Mouse (Mus musculus) hindbrain, embryonic 14.5 days (tissue): Measurements from ENCODE around the gene Borcs6. TPM values are rescaled to one million over a fixed set of nuclear protein-coding genes. Genes with fewer than 3 reads are reported as not detected.

Experiments used
- ATAC-seq: fragments of 200-750 bp; cut with Nextera tagmentation; 2 replicates; pipeline ENCODE4 v1.8.0; 2017; ENCODE audit warnings: moderate number of reproducible peaks, mild to moderate bottlenecking, moderate TSS enrichment, moderate library complexity; ENCODE audit not compliant: low FRiP score
- DNase-seq: peaks from one replicate; pipeline ENCODE4 v3.0.0-alpha.2; 2015; ENCODE audit warnings: low spot score
- H3K27ac ChIP-seq: fragments of 300-500 bp; sonication (generic); 2 replicates; pipeline ENCODE4 v1.5.1; 2014; ENCODE audit warnings: mild to moderate bottlenecking, moderate library complexity
- H3K27me3 ChIP-seq: fragments of 300-500 bp; sonication (generic); 2 replicates; pipeline ENCODE4 v1.6.1; 2014; ENCODE audit warnings: mild to moderate bottlenecking, low read length, mixed read lengths; ENCODE audit not compliant: control insufficient read depth, insufficient read depth
- H3K36me3 ChIP-seq: fragments of 300-500 bp; sonication (generic); replicated peaks from 2 replicates; pipeline ENCODE4 v1.6.1; 2014; ENCODE audit not compliant: control insufficient read depth, insufficient read depth
- H3K4me1 ChIP-seq: fragments of 300-500 bp; sonication (generic); replicated peaks from 2 replicates; pipeline ENCODE4 v1.6.1; 2014; ENCODE audit warnings: antibody characterized with exemption, low read length, mixed read lengths; ENCODE audit not compliant: control insufficient read depth, insufficient read depth
- H3K4me2 ChIP-seq: fragments of 300-500 bp; sonication (generic); replicated peaks from 2 replicates; pipeline ENCODE4 v1.6.1; 2014; ENCODE audit warnings: mild to moderate bottlenecking, moderate library complexity
- H3K4me3 ChIP-seq: fragments of 300-500 bp; sonication (generic); replicated peaks from 2 replicates; pipeline ENCODE4 v1.5.1; 2014; ENCODE audit warnings: mild to moderate bottlenecking, low read length
- H3K9ac ChIP-seq: fragments of 300-500 bp; sonication (generic); 2 replicates; pipeline ENCODE4 v1.6.1; 2014
- H3K9me3 ChIP-seq: fragments of 300-500 bp; sonication (generic); 2 replicates; pipeline ENCODE4 v1.6.1; 2016; ENCODE audit warnings: low read length; ENCODE audit not compliant: control insufficient read depth
- WGBS: fragments of 180-500 bp; shearing (Covaris S2); extraction: QIAGEN DNeasy Blood & Tissue Kit; methylation state at CpG from one replicate; pipeline ENCODE4 v1.1.7; 2014; 5-methylcytosine and 5-hydroxymethylcytosine counted together
- polyA plus RNA-seq: library from polyadenylated mRNA; unstranded; fragments of >200 nt; fragmentation: Nextera tagmentation; extraction: Ambion mirVana; gene quantifications from 2 replicates; pipeline ENCODE4 v1.2.1, GENCODE M21; 2014

The Borcs6 gene
- polyA plus RNA-seq, 1 experiment from 2014 or later: 18.6 TPM

DNA sequence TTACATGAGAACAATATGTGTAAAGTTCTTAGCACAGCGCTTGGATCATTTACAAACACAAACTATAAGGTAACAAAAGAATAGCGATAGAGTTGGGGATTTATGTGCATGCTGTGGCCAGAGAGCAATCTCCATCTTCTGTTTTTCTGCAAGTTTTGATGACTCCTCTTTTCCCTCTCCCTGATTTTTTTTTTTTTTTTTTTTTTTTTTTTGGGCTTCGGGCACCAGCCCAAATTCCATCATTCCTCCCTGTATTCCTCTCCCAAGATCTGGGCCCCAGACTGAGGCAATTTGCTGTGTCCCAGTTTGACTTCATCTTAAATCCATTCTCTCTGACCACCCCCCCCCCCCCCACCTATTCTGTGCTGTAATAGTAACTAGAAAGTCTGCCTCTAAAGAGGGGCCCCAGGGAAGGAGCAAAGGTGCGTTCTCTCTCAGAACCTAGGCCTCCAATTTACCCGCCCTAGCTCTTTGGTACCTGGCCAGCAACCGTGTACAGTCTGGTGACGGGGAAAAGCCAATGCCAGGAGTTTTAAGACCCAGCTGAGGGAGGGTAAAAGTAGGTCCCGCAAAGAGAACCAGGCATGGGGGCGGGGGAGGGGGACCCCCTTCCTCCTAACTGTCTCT, 37.0 kb downstream of the Borcs6 start:
- H3K9ac ChIP-seq: peak overlapping the region; percentile 48
- H3K4me1 ChIP-seq: peaks cover 44% of the 10 kb centered on the region
- H3K36me3 ChIP-seq: peaks cover 14% of the 10 kb centered on the region
- H3K27ac ChIP-seq: no peak overlapping the region; the same call in 1 of the 2 replicates
- H3K4me2 ChIP-seq: peak overlapping the region; percentile 74
- H3K9me3 ChIP-seq: no peaks in the 10 kb centered on the region
- no peak for ATAC-seq
- no peak for DNase-seq
- H3K27me3 ChIP-seq: no peaks in the 10 kb centered on the region
- 20% methylated on average over 9 of the region's 9 CpGs for WGBS
- H3K4me3 ChIP-seq: peak overlapping the region; percentile 35

DNA sequence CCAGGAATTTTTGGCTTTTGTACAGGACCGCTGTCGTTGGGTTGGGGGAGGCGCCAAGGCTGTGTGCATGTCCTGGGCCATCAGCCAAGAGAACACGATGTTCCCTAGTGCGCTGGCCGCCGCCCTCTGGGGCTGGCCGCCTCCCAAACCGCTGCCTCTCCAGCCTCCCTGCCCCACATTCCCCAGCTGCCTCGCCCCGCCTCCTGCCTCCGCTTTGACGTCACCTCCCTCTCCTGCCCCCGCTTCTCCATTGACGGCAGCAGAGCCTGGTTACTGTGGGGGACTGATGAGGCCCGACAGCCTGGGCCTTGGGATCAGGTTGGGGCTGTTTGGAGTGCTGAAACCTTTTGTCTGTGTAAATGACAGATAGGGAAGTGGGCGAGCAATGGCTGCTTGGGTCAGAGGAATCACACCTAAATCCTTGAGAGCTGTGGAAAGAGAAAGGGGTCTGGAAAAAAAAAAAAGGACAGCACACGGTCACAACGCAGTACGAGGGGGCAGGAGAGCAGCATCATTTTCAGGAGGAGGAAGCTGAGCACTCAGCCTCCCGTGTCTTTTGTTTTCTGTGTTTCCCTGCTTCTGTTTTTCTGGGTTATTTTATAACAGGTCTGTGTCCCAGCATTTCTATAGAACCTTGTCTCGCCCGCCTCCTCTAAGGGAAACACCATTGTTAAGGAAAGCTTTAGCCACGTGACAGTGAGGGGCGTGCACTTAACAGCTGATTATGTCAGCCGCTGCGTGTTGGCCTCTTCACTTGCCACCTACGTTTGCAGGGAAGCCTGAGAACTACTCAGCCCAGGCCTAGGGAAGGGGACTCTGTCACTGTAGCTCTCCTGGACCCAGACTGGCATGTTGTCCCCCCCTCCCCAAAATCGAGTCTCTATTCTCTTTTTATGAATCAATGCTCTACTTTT, 37.7 kb downstream of the Borcs6 start:
- peak overlapping the region; percentile 13 for H3K4me3 ChIP-seq
- no peaks in the 10 kb centered on the region for H3K9me3 ChIP-seq
- peaks cover 14% of the 10 kb centered on the region for H3K36me3 ChIP-seq
- H3K4me1 ChIP-seq: peaks cover 44% of the 10 kb centered on the region
- ATAC-seq: no peak
- no peaks in the 10 kb centered on the region for H3K27me3 ChIP-seq
- H3K27ac ChIP-seq: peak overlapping the region; percentile 70
- 2% methylated on average over 29 of the region's 29 CpGs for WGBS
- peak overlapping the region; percentile 48 for H3K9ac ChIP-seq
- peak overlapping the region; percentile 74 for H3K4me2 ChIP-seq
- DNase-seq: peak; percentile 81

DNA sequence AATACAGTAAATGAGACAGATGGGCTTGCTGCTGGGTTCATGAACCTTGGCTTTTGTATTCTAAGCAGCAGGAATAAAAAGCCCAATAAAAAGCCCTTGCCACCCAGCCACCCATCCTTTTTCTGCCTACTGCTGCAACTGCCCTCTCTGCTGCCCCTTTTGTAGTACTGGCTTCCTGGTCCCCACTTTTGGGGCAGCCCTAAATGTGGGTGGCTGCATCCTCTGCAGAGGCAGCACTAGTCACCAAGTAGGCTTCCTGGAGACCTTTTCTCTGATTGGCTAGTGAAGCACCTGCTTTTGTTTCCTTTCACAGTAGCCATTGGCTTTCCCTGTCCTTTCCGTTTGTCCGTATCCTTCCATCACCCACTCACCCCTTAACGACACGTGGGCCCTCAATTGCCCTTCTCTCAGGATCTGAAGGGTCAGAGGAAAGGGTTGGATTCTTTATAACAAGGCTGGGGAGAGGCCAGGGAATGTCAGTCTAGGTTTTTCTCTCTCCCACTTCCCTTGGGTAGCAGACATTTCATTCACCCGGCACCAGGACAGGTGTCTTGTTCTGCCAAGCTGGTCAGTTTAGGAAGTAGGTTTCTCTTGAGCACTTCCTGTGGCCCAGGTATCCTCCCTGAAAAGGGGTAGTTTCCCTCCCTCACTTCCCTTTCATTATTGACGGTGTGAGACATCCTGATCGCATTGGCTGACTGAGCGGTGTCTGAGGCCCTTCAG, 38.7 kb downstream of the Borcs6 start:
- Histone ChIP-seq H3K4me1 (peaks cover 44% of the 10 kb centered on the region), H3K27me3 (no peaks in the 10 kb centered on the region), H3K36me3 (peaks cover 24% of the 10 kb centered on the region), H3K9ac (peak overlapping the region; percentile 68), H3K27ac (peak overlapping the region; percentile 70; the same call in 1 of the 2 replicates), H3K4me2 (peak overlapping the region; percentile 74), H3K4me3 (peak overlapping the region; percentile 46), H3K9me3 (no peaks in the 10 kb centered on the region)
- DNase-seq: no peak
- ATAC-seq: no peak
- 17% methylated on average over 8 of the region's 8 CpGs for WGBS

DNA sequence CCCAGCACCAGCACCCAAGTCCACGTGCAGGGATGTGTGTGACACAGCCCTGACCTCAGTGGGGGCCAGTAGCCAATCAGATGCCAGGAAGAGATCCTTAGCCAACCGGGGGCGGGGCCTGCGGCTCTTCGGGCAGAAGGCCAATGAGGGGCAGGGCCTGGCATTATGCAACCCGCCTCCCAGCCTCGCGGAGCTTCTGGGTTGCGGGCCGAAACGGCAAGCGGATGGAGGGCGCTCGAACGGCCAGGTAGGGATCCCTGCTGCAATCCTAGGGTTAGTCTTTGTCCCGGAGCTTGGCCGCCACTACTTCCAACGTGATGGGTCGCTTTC, 39.2 kb downstream of the Borcs6 start:
- H3K4me2 ChIP-seq: peak overlapping the region; percentile 74
- peak overlapping the region; percentile 68 for H3K9ac ChIP-seq
- WGBS: under 1% methylated on average over 19 of the region's 19 CpGs
- DNase-seq (peak; percentile 87), ATAC-seq (peak; percentile 14)
- H3K27me3 ChIP-seq: no peaks in the 10 kb centered on the region
- peaks cover 44% of the 10 kb centered on the region for H3K4me1 ChIP-seq
- H3K27ac ChIP-seq: peak overlapping the region; percentile 56
- no peaks in the 10 kb centered on the region for H3K9me3 ChIP-seq
- H3K4me3 ChIP-seq: peak overlapping the region; percentile 46
- peaks cover 29% of the 10 kb centered on the region for H3K36me3 ChIP-seq

- peaks cover 44% of the 10 kb centered on the region for H3K4me1 ChIP-seq
- ATAC-seq (no peak), DNase-seq (peak; percentile 53)
- peak overlapping the region; percentile 46 for H3K4me3 ChIP-seq
- H3K9me3 ChIP-seq: no peaks in the 10 kb centered on the region
- under 1% methylated on average over 22 of the region's 22 CpGs for WGBS
- peak overlapping the region; percentile 56 for H3K27ac ChIP-seq
- H3K4me2 ChIP-seq: peak overlapping the region; percentile 74
- peak overlapping the region; percentile 68 for H3K9ac ChIP-seq
- peaks cover 35% of the 10 kb centered on the region for H3K36me3 ChIP-seq
- H3K27me3 ChIP-seq: no peaks in the 10 kb centered on the region
Observed at GRCm38 (mm10) chr11:69099177-69099914, 39.8 kb downstream of the Borcs6 start.

GRCm38 (mm10) chr11:69099915-69100345, 40.4 kb downstream of the Borcs6 start:
- peaks cover 44% of the 10 kb centered on the region for H3K4me1 ChIP-seq
- whole genome bisulfite sequencing: under 1% methylated on average over 23 of the region's 23 CpGs
- peak overlapping the region; percentile 74 for H3K4me2 ChIP-seq
- peak overlapping the region; percentile 56 for H3K27ac ChIP-seq
- H3K9ac ChIP-seq: peak overlapping the region; percentile 68
- ATAC-seq (peak; percentile 13; the same call in 1 of the 2 replicates), DNase-seq (peak; percentile 82)
- H3K4me3 ChIP-seq: peak overlapping the region; percentile 46
- no peaks in the 10 kb centered on the region for H3K27me3 ChIP-seq
- H3K9me3 ChIP-seq: no peaks in the 10 kb centered on the region
- peaks cover 41% of the 10 kb centered on the region for H3K36me3 ChIP-seq

- Histone ChIP-seq H3K27ac (no peak overlapping the region), H3K9ac (peak overlapping the region; percentile 68; the same call in 1 of the 2 replicates), H3K4me2 (peak overlapping the region; percentile 74), H3K27me3 (no peaks in the 10 kb centered on the region), H3K4me1 (peaks cover 38% of the 10 kb centered on the region), H3K36me3 (peaks cover 50% of the 10 kb centered on the region), H3K9me3 (no peaks in the 10 kb centered on the region), H3K4me3 (peak overlapping the region; percentile 46)
- DNase-seq: no peak
- ATAC-seq: no peak
- 91% methylated on average over 20 of the region's 20 CpGs for WGBS
Observed at GRCm38 (mm10) chr11:69100639-69101360, 41.3 kb downstream of the Borcs6 start.

GRCm38 (mm10) chr11:69101604-69102402, 42.3 kb downstream of the Borcs6 start:
- peaks cover 55% of the 10 kb centered on the region for H3K36me3 ChIP-seq
- H3K27ac ChIP-seq: no peak overlapping the region

More at GRCm38 (mm10) chr11:69101604-69102402, 42.3 kb downstream of the Borcs6 start:
- DNase-seq (no peak), ATAC-seq (no peak)
- Histone ChIP-seq H3K4me1 (peaks cover 31% of the 10 kb centered on the region), H3K9ac (no peak overlapping the region), H3K4me2 (no peak overlapping the region), H3K4me3 (no peak overlapping the region), H3K9me3 (no peaks in the 10 kb centered on the region), H3K27me3 (no peaks in the 10 kb centered on the region)
- WGBS: 95% methylated on average over 21 of the region's 21 CpGs
